Mouse (Mus musculus): Measurements from ENCODE around the gene Gtf2h2. TPM values are rescaled to one million over a fixed set of nuclear protein-coding genes. Genes with fewer than 3 reads are reported as not detected.
"Not testable (repeated sequence)": the region's sequence is repeated elsewhere in the genome, so short reads cannot be mapped to it uniquely, and the experiment has no call there.

Gene Gtf2h2
- polyA plus RNA-seq, 1 experiment: 61.3 TPM

- TF ChIP-seq POLR2A (IDR thresholded peaks at IDR 0.05; ENCODE audit: borderline replicate concordance, extremely low read depth, insufficient read depth, insufficient read length, poor library complexity, severe bottlenecking) (no peak), CTCF (IDR thresholded peaks at IDR 0.05; ENCODE audit: borderline replicate concordance, extremely low read depth, insufficient read depth, insufficient read length) (no peak)
These were observed 28.7 kb downstream of the Gtf2h2 start for GRCm38 (mm10) chr13:100463527-100464222.

GRCm38 (mm10) chr13:100461336-100461735 is 31.0 kb downstream of the Gtf2h2 start:
- TF ChIP-seq POLR2A (IDR thresholded peaks at IDR 0.05; ENCODE audit: borderline replicate concordance, extremely low read depth, insufficient read depth, insufficient read length, poor library complexity, severe bottlenecking) (no peak), CTCF (IDR thresholded peaks at IDR 0.05; ENCODE audit: borderline replicate concordance, extremely low read depth, insufficient read depth, insufficient read length) (no peak)
- DNase-seq (ENCODE audit: low read depth): peak; percentile 12

More at GRCm38 (mm10) chr13:100463527-100464222, 28.7 kb downstream of the Gtf2h2 start:
- no peak for DNase-seq (ENCODE audit: low read depth)

GRCm38 (mm10) chr13:100452415-100453127 is 39.8 kb downstream of the Gtf2h2 start, which contains the start of gene Naip1:
Naip1 (minus strand) TSS chr13:100452869.
- DNase-seq (ENCODE audit: low read depth): not testable (repeated sequence)

- no peak for DNase-seq (ENCODE audit: low read depth)
- no peak for TF ChIP-seq POLR2A (IDR thresholded peaks at IDR 0.05; ENCODE audit: borderline replicate concordance, extremely low read depth, insufficient read depth, insufficient read length, poor library complexity, severe bottlenecking)
- TF ChIP-seq CTCF (IDR thresholded peaks at IDR 0.05; ENCODE audit: borderline replicate concordance, extremely low read depth, insufficient read depth, insufficient read length): no peak
These were observed 42.9 kb downstream of the Gtf2h2 start for GRCm38 (mm10) chr13:100449495-100449894.

- no peak for DNase-seq (ENCODE audit: low read depth)
- no peak for TF ChIP-seq POLR2A (IDR thresholded peaks at IDR 0.05; ENCODE audit: borderline replicate concordance, extremely low read depth, insufficient read depth, insufficient read length, poor library complexity, severe bottlenecking)
- TF ChIP-seq CTCF (IDR thresholded peaks at IDR 0.05; ENCODE audit: borderline replicate concordance, extremely low read depth, insufficient read depth, insufficient read length): no peak
These were observed 52.3 kb downstream of the Gtf2h2 start for GRCm38 (mm10) chr13:100440116-100440515.

- no peak for DNase-seq (ENCODE audit: low read depth)
- no peak for TF ChIP-seq POLR2A (IDR thresholded peaks at IDR 0.05; ENCODE audit: borderline replicate concordance, extremely low read depth, insufficient read depth, insufficient read length, poor library complexity, severe bottlenecking)
- TF ChIP-seq CTCF (IDR thresholded peaks at IDR 0.05; ENCODE audit: borderline replicate concordance, extremely low read depth, insufficient read depth, insufficient read length): no peak
These were observed 53.7 kb downstream of the Gtf2h2 start for GRCm38 (mm10) chr13:100438701-100439100.

GRCm38 (mm10) chr13:100437322-100437825 is 55.0 kb downstream of the Gtf2h2 start:
- TF ChIP-seq CTCF (IDR thresholded peaks at IDR 0.05; ENCODE audit: borderline replicate concordance, extremely low read depth, insufficient read depth, insufficient read length) (no peak), POLR2A (IDR thresholded peaks at IDR 0.05; ENCODE audit: borderline replicate concordance, extremely low read depth, insufficient read depth, insufficient read length, poor library complexity, severe bottlenecking) (no peak)
- no peak for DNase-seq (ENCODE audit: low read depth)

GRCm38 (mm10) chr13:100436556-100437163 is 55.7 kb downstream of the Gtf2h2 start:
- DNase-seq (ENCODE audit: low read depth): not testable (repeated sequence)

- not testable (repeated sequence) for DNase-seq (ENCODE audit: low read depth)
These were observed 72.4 kb downstream of the Gtf2h2 start for GRCm38 (mm10) chr13:100419958-100420357.

GRCm38 (mm10) chr13:100414428-100414827 is 78.0 kb downstream of the Gtf2h2 start:
- TF ChIP-seq POLR2A (IDR thresholded peaks at IDR 0.05; ENCODE audit: borderline replicate concordance, extremely low read depth, insufficient read depth, insufficient read length, poor library complexity, severe bottlenecking) (no peak), CTCF (IDR thresholded peaks at IDR 0.05; ENCODE audit: borderline replicate concordance, extremely low read depth, insufficient read depth, insufficient read length) (no peak)
- no peak for DNase-seq (ENCODE audit: low read depth)

Other genes with a start within 250 kb of the Gtf2h2 start
- 0.24 and 0.33 TPM in 2 replicates for gene Naip5, start 246.3 kb downstream of the Gtf2h2 start, polyA plus RNA-seq (2012; rRNA removed)
- gene Naip6, start 174.9 kb downstream of the Gtf2h2 start, polyA plus RNA-seq (2012; rRNA removed): 0.13 and 0.16 TPM in 2 replicates
- gene Naip1, start 39.7 kb downstream of the Gtf2h2 start, polyA plus RNA-seq (2012; rRNA removed): 0.05 and 0.07 TPM in 2 replicates
- 2.3 and 4.1 TPM in 2 replicates for gene Ocln, start 60.1 kb upstream of the Gtf2h2 start, polyA plus RNA-seq (2012; rRNA removed)
- gene Marveld2, start 124.4 kb upstream of the Gtf2h2 start, polyA plus RNA-seq (2012; rRNA removed): 1.7 and 2.3 TPM in 2 replicates
- gene Ak6, start 158.4 kb upstream of the Gtf2h2 start, polyA plus RNA-seq (2012; rRNA removed): 211 and 231 TPM in 2 replicates
- 15.7 and 16.7 TPM in 2 replicates for gene Rad17, start 158.5 kb upstream of the Gtf2h2 start, polyA plus RNA-seq (2012; rRNA removed)
- gene Taf9, start 159.0 kb upstream of the Gtf2h2 start, polyA plus RNA-seq (2012; rRNA removed): 22.4 and 26.8 TPM in 2 replicates
- 0.81 and 1.4 TPM in 2 replicates for gene Ccdc125, start 177.1 kb upstream of the Gtf2h2 start, polyA plus RNA-seq (2012; rRNA removed)
- 24.3 and 32.1 TPM in 2 replicates for gene Cdk7, start 238.4 kb upstream of the Gtf2h2 start, polyA plus RNA-seq (2012; rRNA removed)

Data from brain, embryonic 14.5 days (tissue).